Mouse (Mus musculus) E14TG2a.4 (cell line): ENCODE measurements around the gene Eva1a.
A peak's percentile ranks its signal among the peaks of the same experiment; 100 is the strongest.

Experiments
- H3K27me3 ChIP-seq: 2 replicates; pipeline ENCODE4 v1.6.1; 2014; ENCODE audit warnings: low read length, control low read depth; ENCODE audit not compliant: insufficient read depth
- H3K36me3 ChIP-seq: 2 replicates; pipeline ENCODE4 v1.6.1; 2014; ENCODE audit warnings: low read length, control low read depth; ENCODE audit not compliant: insufficient read depth
- H3K4me1 ChIP-seq: replicated peaks from 2 replicates; pipeline ENCODE4 v1.6.1; 2014; ENCODE audit warnings: low read depth, low read length, control low read depth
- H3K4me3 ChIP-seq: replicated peaks from 2 replicates; pipeline ENCODE4 v1.5.1; 2014; ENCODE audit warnings: mild to moderate bottlenecking, low read length
- H3K9me3 ChIP-seq: 2 replicates; pipeline ENCODE4 v1.6.1; 2014; ENCODE audit warnings: low read length, control low read depth
- CTCF ChIP-seq: conservative IDR thresholded peaks from 2 replicates; pipeline ENCODE4 v1.5.1; 2014; ENCODE audit warnings: low read length
- NANOG ChIP-seq: IDR thresholded peaks from 2 replicates; pipeline ENCODE4 v1.6.1; 2014; ENCODE audit warnings: borderline replicate concordance, low read length, mixed read lengths
- POU5F1 ChIP-seq: IDR thresholded peaks from 2 replicates; pipeline ENCODE4 v1.6.1; 2014; ENCODE audit warnings: low read length, borderline replicate concordance

The Eva1a gene

GRCm38 (mm10) chr6:82052726-82053118 lies 11.9 kb downstream of the Eva1a start:
- H3K9me3 ChIP-seq, result no peaks in the 10 kb centered on the region
- no peak overlapping the region for H3K4me3 ChIP-seq
- no peaks in the 10 kb centered on the region for H3K27me3 ChIP-seq
- peaks cover 35% of the 10 kb centered on the region for H3K4me1 ChIP-seq
- no peaks in the 10 kb centered on the region for H3K36me3 ChIP-seq
- TF ChIP-seq POU5F1, result no peak

GRCm38 (mm10) chr6:82054854-82055253 lies 14.0 kb downstream of the Eva1a start:
- H3K36me3 ChIP-seq, result no peaks in the 10 kb centered on the region
- TF ChIP-seq CTCF (peak; percentile 65), POU5F1 (no peak)
- no peak overlapping the region for H3K4me3 ChIP-seq
- no peaks in the 10 kb centered on the region for H3K9me3 ChIP-seq
- no peaks in the 10 kb centered on the region for H3K27me3 ChIP-seq
- H3K4me1 ChIP-seq, result peaks cover 24% of the 10 kb centered on the region

GRCm38 (mm10) chr6:82059896-82060295 lies 19.1 kb downstream of the Eva1a start:
- TF ChIP-seq POU5F1 (no peak), NANOG (no peak), CTCF (no peak)
- no peaks in the 10 kb centered on the region for H3K36me3 ChIP-seq

GRCm38 (mm10) chr6:82065230-82065629 lies 24.4 kb downstream of the Eva1a start:
- H3K9me3 ChIP-seq, result peaks cover 10% of the 10 kb centered on the region
- no peak overlapping the region for H3K4me3 ChIP-seq
- no peaks in the 10 kb centered on the region for H3K27me3 ChIP-seq
- H3K4me1 ChIP-seq, result no peaks in the 10 kb centered on the region
- TF ChIP-seq POU5F1, result no peak
- TF ChIP-seq CTCF, result no peak
- no peak for TF ChIP-seq NANOG
- H3K36me3 ChIP-seq, result no peaks in the 10 kb centered on the region

More at GRCm38 (mm10) chr6:82059896-82060295, 19.1 kb downstream of the Eva1a start:
- Histone ChIP-seq H3K27me3 (no peaks in the 10 kb centered on the region), H3K9me3 (no peaks in the 10 kb centered on the region), H3K4me1 (no peaks in the 10 kb centered on the region), H3K4me3 (no peak overlapping the region)

- Histone ChIP-seq H3K27me3 (no peaks in the 10 kb centered on the region), H3K4me1 (no peaks in the 10 kb centered on the region)
Observed at GRCm38 (mm10) chr6:82066515-82067081, 25.8 kb downstream of the Eva1a start.

GRCm38 (mm10) chr6:82070459-82070858 lies 29.6 kb downstream of the Eva1a start:
- Histone ChIP-seq H3K36me3 (no peaks in the 10 kb centered on the region), H3K9me3 (peaks cover 15% of the 10 kb centered on the region), H3K4me1 (no peaks in the 10 kb centered on the region), H3K27me3 (no peaks in the 10 kb centered on the region), H3K4me3 (no peak overlapping the region)
- no peak for TF ChIP-seq CTCF
- TF ChIP-seq NANOG, result no peak
- no peak for TF ChIP-seq POU5F1

More at GRCm38 (mm10) chr6:82066515-82067081, 25.8 kb downstream of the Eva1a start:
- TF ChIP-seq CTCF (no peak), POU5F1 (no peak), NANOG (no peak)
- peaks cover 15% of the 10 kb centered on the region for H3K9me3 ChIP-seq
- no peak overlapping the region for H3K4me3 ChIP-seq
- no peaks in the 10 kb centered on the region for H3K36me3 ChIP-seq

- no peak for TF ChIP-seq CTCF
- TF ChIP-seq POU5F1, result no peak
- no peak for TF ChIP-seq NANOG
- H3K9me3 ChIP-seq, result peaks cover 15% of the 10 kb centered on the region
- no peaks in the 10 kb centered on the region for H3K4me1 ChIP-seq
- H3K27me3 ChIP-seq, result no peaks in the 10 kb centered on the region
- no peaks in the 10 kb centered on the region for H3K36me3 ChIP-seq
- H3K4me3 ChIP-seq, result no peak overlapping the region
Observed at GRCm38 (mm10) chr6:82073011-82073410, 32.2 kb downstream of the Eva1a start.

GRCm38 (mm10) chr6:82073567-82073966 lies 32.7 kb downstream of the Eva1a start:
- H3K27me3 ChIP-seq, result no peaks in the 10 kb centered on the region
- peaks cover 15% of the 10 kb centered on the region for H3K9me3 ChIP-seq
- TF ChIP-seq NANOG (no peak), POU5F1 (no peak), CTCF (no peak)
- no peaks in the 10 kb centered on the region for H3K36me3 ChIP-seq
- H3K4me1 ChIP-seq, result no peaks in the 10 kb centered on the region
- no peak overlapping the region for H3K4me3 ChIP-seq

- Histone ChIP-seq H3K27me3 (no peaks in the 10 kb centered on the region), H3K36me3 (no peaks in the 10 kb centered on the region), H3K9me3 (no peaks in the 10 kb centered on the region)
Observed at GRCm38 (mm10) chr6:82076364-82076763, 35.5 kb downstream of the Eva1a start.

More at GRCm38 (mm10) chr6:82076364-82076763, 35.5 kb downstream of the Eva1a start:
- H3K4me1 ChIP-seq, result no peaks in the 10 kb centered on the region
- no peak overlapping the region for H3K4me3 ChIP-seq
- TF ChIP-seq CTCF, result no peak
- no peak for TF ChIP-seq POU5F1
- no peak for TF ChIP-seq NANOG
